Mouse (Mus musculus): ENCODE measurements around the gene Pip4k2c.
"Not testable (repeated sequence)": the region's sequence is repeated elsewhere in the genome, so short reads cannot be mapped to it uniquely, and the experiment has no call there.

GRCm38 (mm10) chr10:127162771-127163261, 48.6 kb downstream of the Pip4k2c start:
- not testable (repeated sequence) for TF ChIP-seq CTCF (IDR thresholded peaks at IDR 0.05; ENCODE audit: control insufficient read depth, insufficient read depth, insufficient replicate concordance, low read depth, low read length); POLR2A (IDR thresholded peaks at IDR 0.05; ENCODE audit: control insufficient read depth, low read depth, low read length)

Measured in testis, adult 2 months (tissue).